In the genomic region with DNA sequence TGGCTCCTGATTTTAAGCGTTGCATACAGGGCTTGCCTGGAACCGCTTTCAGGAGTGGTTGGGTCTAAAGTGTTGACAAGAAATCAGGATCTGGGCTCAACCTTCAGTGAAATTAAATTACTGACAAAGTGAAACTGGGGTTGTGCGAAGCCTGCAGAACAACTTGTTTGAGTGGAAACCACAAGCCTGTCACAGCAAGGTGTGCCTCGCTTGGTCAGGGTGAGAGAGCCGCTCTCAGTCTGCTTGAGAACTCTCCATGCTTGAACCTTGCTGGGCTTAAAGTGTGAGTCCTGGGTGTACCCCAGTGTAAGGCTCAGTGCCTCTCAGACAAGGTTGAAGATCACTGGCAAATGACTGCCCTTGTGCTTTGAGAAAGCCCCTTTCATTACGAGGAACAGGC, we compare ENCODE assay signal across 10 mouse cellular contexts.
A peak's percentile ranks its signal among the peaks of the same experiment; 100 is the strongest.
DNase-seq lines count a peak whose midpoint lies in the region; ATAC-seq and TF ChIP-seq lines count a peak whose summit lies in the region.
"Had no signal": no experiment of that assay in that cellular context is flagged by ENCODE, and none has a peak within 500 bp of the region (broad histone marks: within the 10 kb centered on the region; RNA-seq: fewer than 3 reads in every experiment).

No protein-coding gene starts in this region.

- no peak overlapping the region for H3K9ac ChIP-seq in embryonic facial prominence, embryonic 13.5 days
- peak overlapping the region; percentile 58 for H3K9ac ChIP-seq in liver, adult 2 months (ENCODE audit: low read depth, low read length)
- H3K9ac ChIP-seq in liver, embryonic 15.5 days = no peak overlapping the region
- H3K9ac ChIP-seq: neural tube, embryonic 12.5 days had no signal

- H3K36me3 ChIP-seq in embryonic facial prominence, embryonic 13.5 days = no peaks in the 10 kb centered on the region
- H3K36me3 ChIP-seq in embryonic facial prominence, embryonic 10.5 days (replicated peaks) = no peaks in the 10 kb centered on the region
- no peaks in the 10 kb centered on the region for H3K36me3 ChIP-seq in liver, adult 2 months (ENCODE audit: control insufficient read depth, insufficient read depth, low read length)
- no peaks in the 10 kb centered on the region for H3K36me3 ChIP-seq in liver, embryonic 15.5 days (replicated peaks)
- no peaks in the 10 kb centered on the region for H3K36me3 ChIP-seq in small intestine, adult 2 months (ENCODE audit: control insufficient read depth, insufficient read depth, low read length)
- H3K36me3 ChIP-seq: neural tube, embryonic 12.5 days had no signal

- H3K27ac ChIP-seq in embryonic facial prominence, embryonic 13.5 days = no peak overlapping the region; the same call in 1 of the 2 replicates
- no peak overlapping the region for H3K27ac ChIP-seq in embryonic facial prominence, embryonic 10.5 days (replicated peaks)
- H3K27ac ChIP-seq in liver, adult 2 months (replicated peaks; ENCODE audit: insufficient read depth, low read depth, low read length) = peak overlapping the region; percentile 68
- no peak overlapping the region for H3K27ac ChIP-seq in liver, embryonic 15.5 days (replicated peaks)
- H3K27ac ChIP-seq in small intestine, adult 2 months (ENCODE audit: insufficient read depth, low read depth, low read length) = peak overlapping the region; percentile 96
- H3K27ac ChIP-seq: neural tube, embryonic 12.5 days had no signal

- no peak for ATAC-seq in embryonic facial prominence, embryonic 13.5 days (ENCODE audit: insufficient number of reproducible peaks, insufficient read depth, low FRiP score, low TSS enrichment, low read depth)
- ATAC-seq in liver, embryonic 15.5 days (ENCODE audit: insufficient read depth) = no peak
- no peak for ATAC-seq in cerebellum, adult (ENCODE audit: insufficient number of reproducible peaks, low FRiP score, low TSS enrichment)

- TF ChIP-seq POLR2A in liver, adult 2 months (IDR thresholded peaks at IDR 0.05; ENCODE audit: extremely low read depth, insufficient read depth, low read length) = no peak
- no peak for TF ChIP-seq POLR2A in small intestine, adult 2 months (IDR thresholded peaks at IDR 0.05; ENCODE audit: low read depth, low read length)

- no peak for TF ChIP-seq CTCF in liver, adult 2 months (IDR thresholded peaks at IDR 0.05; ENCODE audit: low read depth, low read length)
- no peak for TF ChIP-seq CTCF in small intestine, adult 2 months (IDR thresholded peaks at IDR 0.05; ENCODE audit: extremely low read depth, insufficient read length, insufficient replicate concordance, low read depth, low read length)

- H3K79me2 ChIP-seq in liver, adult 2 months (ENCODE audit: control insufficient read depth, insufficient read depth, low read length) = peaks cover 12% of the 10 kb centered on the region; the same call in 1 of the 2 replicates

- no peaks in the 10 kb centered on the region for H3K9me3 ChIP-seq in embryonic facial prominence, embryonic 13.5 days
- no peaks in the 10 kb centered on the region for H3K9me3 ChIP-seq in embryonic facial prominence, embryonic 10.5 days
- no peaks in the 10 kb centered on the region for H3K9me3 ChIP-seq in liver, embryonic 15.5 days (replicated peaks)
- H3K9me3 ChIP-seq: neural tube, embryonic 12.5 days had no signal

- peaks cover 40% of the 10 kb centered on the region for H3K4me1 ChIP-seq in embryonic facial prominence, embryonic 13.5 days
- peaks cover 8% of the 10 kb centered on the region; the same call in 1 of the 2 replicates for H3K4me1 ChIP-seq in embryonic facial prominence, embryonic 10.5 days
- peaks cover 8% of the 10 kb centered on the region; the same call in 1 of the 2 replicates for H3K4me1 ChIP-seq in liver, adult 2 months (ENCODE audit: control insufficient read depth, insufficient read depth, low read length)
- H3K4me1 ChIP-seq in liver, embryonic 15.5 days (replicated peaks) = peaks cover 22% of the 10 kb centered on the region
- H3K4me1 ChIP-seq in small intestine, adult 2 months (ENCODE audit: control insufficient read depth, insufficient read depth, insufficient read length, low read length) = peaks cover 10% of the 10 kb centered on the region; the same call in 1 of the 2 replicates
- H3K4me1 ChIP-seq: neural tube, embryonic 12.5 days had no signal

- no peak overlapping the region; the same call in 1 of the 2 replicates for H3K4me3 ChIP-seq in embryonic facial prominence, embryonic 13.5 days
- H3K4me3 ChIP-seq in embryonic facial prominence, embryonic 10.5 days = no peak overlapping the region
- peak overlapping the region; percentile 52 for H3K4me3 ChIP-seq in liver, adult 2 months (ENCODE audit: insufficient read depth, low read depth, low read length)
- no peak overlapping the region; the same call in 1 of the 2 replicates for H3K4me3 ChIP-seq in liver, embryonic 15.5 days (replicated peaks)
- peak overlapping the region; percentile 71 for H3K4me3 ChIP-seq in small intestine, adult 2 months (ENCODE audit: low read depth, low read length)
- H3K4me3 ChIP-seq: neural tube, embryonic 12.5 days had no signal

- DNase-seq in embryonic facial prominence, embryonic 10.5 days (ENCODE audit: low spot score) = no peak
- peak; percentile 63 for DNase-seq in liver, adult 2 months (ENCODE audit: extremely low read depth, low read depth, low spot score)
- no peak for DNase-seq in liver
- no peak for DNase-seq in gastrocnemius, postnatal 10 days
- DNase-seq: cerebellum, postnatal 36 days had no signal

- no peaks in the 10 kb centered on the region for H3K27me3 ChIP-seq in embryonic facial prominence, embryonic 13.5 days
- no peaks in the 10 kb centered on the region for H3K27me3 ChIP-seq in embryonic facial prominence, embryonic 10.5 days (replicated peaks; ENCODE audit: low read depth, poor library complexity, severe bottlenecking)
- no peaks in the 10 kb centered on the region for H3K27me3 ChIP-seq in liver, adult 2 months (ENCODE audit: control insufficient read depth, insufficient read depth, low read length)
- no peaks in the 10 kb centered on the region for H3K27me3 ChIP-seq in liver, embryonic 15.5 days
- H3K27me3 ChIP-seq in small intestine, adult 2 months (ENCODE audit: control insufficient read depth, insufficient read depth, low read length) = no peaks in the 10 kb centered on the region
- H3K27me3 ChIP-seq: neural tube, embryonic 12.5 days had no signal

- WGBS in embryonic facial prominence, embryonic 13.5 days = 70% methylated on average over 6 of the region's 6 CpGs
- WGBS in embryonic facial prominence, embryonic 10.5 days = 87% methylated on average over 6 of the region's 6 CpGs
- WGBS in liver, adult 2 months = 18% methylated on average over 6 of the region's 6 CpGs
- WGBS in liver, embryonic 15.5 days (ENCODE audit: insufficient replicate concordance) = 57% methylated on average over 6 of the region's 6 CpGs
- WGBS in small intestine, adult 2 months = 13% methylated on average over 6 of the region's 6 CpGs

- H3K4me2 ChIP-seq in embryonic facial prominence, embryonic 13.5 days = peak overlapping the region; percentile 32
- peak overlapping the region; percentile 37 for H3K4me2 ChIP-seq in liver, embryonic 15.5 days
- H3K4me2 ChIP-seq: neural tube, embryonic 12.5 days had no signal

Comparison
In these comparisons a context has a peak if more than half of its experiments do, and no peak if none do; other contexts are left out.
1. H3K27ac ChIP-seq: peak in liver, adult 2 months (single experiment) and small intestine, adult 2 months (single experiment); none in embryonic facial prominence, embryonic 13.5 days (single experiment), embryonic facial prominence, embryonic 10.5 days (single experiment) and liver, embryonic 15.5 days (single experiment).
2. H3K4me3 ChIP-seq: peak in liver, adult 2 months (single experiment) and small intestine, adult 2 months (single experiment); none in embryonic facial prominence, embryonic 13.5 days (single experiment), embryonic facial prominence, embryonic 10.5 days (single experiment) and liver, embryonic 15.5 days (single experiment).